Mouse (Mus musculus): Measurements from ENCODE around the gene H60b. TPM values are rescaled to one million over a fixed set of nuclear protein-coding genes. Genes with fewer than 3 reads are reported as not detected.
A peak's percentile ranks its signal among the peaks of the same experiment; 100 is the strongest.
"Not testable (repeated sequence)": the region's sequence is repeated elsewhere in the genome, so short reads cannot be mapped to it uniquely, and the experiment has no call there.

H60b gene
- total RNA-seq (2021): not detected

DNA sequence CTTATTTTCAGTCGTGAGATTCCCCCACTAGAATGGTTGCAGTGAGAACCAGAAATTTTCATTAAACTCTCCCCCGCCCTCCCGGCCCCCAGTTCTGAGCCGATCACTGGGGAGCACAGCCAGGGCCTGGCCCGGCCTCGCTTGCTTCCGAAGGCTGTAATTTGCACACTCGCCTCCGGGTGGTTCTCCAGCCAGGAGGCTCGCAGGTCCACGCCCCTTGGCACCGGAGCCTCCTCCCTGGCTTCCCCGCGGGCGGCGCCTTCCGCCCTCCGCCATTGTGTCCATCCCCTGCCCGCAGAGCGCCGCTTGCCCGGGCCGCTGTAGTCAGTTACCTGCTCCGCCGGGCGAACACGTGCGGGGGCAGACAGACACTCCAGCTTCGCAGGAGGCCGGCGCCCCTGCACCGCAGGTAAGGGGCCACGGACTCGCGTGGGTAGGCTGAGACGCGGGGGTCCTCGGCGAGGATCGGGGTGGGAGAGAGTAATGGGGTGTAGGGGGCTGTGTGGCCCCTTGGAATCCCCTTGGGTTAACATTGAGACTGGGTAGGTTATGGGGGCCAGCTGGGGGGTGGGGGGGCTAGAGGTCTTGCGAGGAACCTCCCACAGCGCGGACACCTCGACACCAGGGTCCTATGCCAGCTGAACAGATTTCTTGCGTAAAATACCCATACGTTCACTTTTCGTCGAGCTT lies at the start of gene H60b, which contains the start of gene Raet1e:
Gene H60b (plus strand): TSS at position 277 of the 690 bp plus-strand sequence.
Gene Raet1e (plus strand): TSS at position 260 of the 690 bp plus-strand sequence.
- DNase-seq: peak; percentile 60 to 72
- intact Hi-C loops (cut with DNase I): not testable (repeated sequence)

GRCm38 (mm10) chr10:22140665-22141280 lies 17.6 kb upstream of the H60b start:
- peak; percentile 87 to 88 for DNase-seq
- intact Hi-C loops (cut with DNase I): loop anchor here (2.0 to 10.0 kb wide), 5 partner anchors 22 to 1644 kb away; partner anchors contain the start of gene Rps12

- peak in 1 of 2 experiments; percentile 38 for DNase-seq
- intact Hi-C loops (cut with DNase I): loop anchor here (5.0 to 10.0 kb wide), 4 partner anchors 105 to 1643 kb away; partner anchors contain the start of gene Rps12
These were observed 16.2 kb upstream of the H60b start for GRCm38 (mm10) chr10:22142194-22142593.

DNA sequence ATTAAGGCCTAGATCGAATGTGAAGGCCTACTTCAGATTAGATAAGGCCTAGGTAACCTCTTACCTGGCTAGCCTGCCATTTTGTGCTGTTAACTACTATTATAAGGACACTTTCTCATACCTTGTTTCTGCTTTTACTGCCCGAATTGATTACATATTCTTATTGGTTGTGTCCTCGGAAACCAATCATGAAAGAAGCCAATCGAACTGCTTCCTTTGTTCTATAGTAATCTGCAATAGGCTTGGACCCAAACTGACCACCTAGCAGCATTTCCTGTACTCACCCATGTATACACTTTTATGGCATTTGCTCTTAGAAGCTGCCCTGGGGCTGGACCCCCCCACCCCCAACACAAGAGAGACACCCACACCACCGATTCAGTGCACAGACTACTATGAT lies 15.5 kb upstream of the H60b start:
- no peak for DNase-seq
- intact Hi-C loops (cut with DNase I): loop anchor here (5.0 to 10.0 kb wide), 4 partner anchors 106 to 1642 kb away; partner anchors contain the start of gene Rps12

DNA sequence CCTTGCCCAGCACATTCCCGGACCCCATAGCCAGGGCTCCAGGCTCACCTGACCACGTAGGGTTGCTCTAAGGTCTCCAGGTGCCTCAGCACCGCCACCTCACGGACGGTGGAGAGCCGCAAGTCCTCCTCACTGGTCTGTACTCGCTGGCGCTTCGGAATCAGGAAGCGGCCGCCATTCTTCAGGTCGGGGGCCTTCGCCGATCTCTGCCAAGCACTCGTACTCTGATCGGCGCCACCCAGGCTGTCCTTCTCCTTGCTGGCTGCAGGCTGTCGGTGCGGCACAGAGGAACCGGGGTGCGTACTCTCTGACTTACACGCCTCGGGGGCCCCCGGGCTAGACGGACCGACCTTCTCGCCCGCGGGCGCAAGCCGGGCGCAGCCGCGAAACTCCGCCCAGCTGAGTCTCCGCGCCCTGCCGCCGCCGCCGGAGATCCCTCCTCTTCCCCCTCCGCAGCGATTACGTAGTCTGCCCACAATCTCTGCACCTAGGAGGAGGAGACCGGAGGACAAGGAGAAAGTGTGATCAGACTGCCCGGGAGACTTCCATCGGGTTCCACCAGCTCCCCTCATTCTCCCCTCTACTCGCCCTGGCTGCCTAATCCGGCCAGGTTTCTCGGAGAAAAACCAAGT lies 9.8 kb upstream of the H60b start:
- peak; percentile 80 to 83 for DNase-seq
- intact Hi-C loops (cut with DNase I): loop anchor here (10.0 kb wide), 2 partner anchors 336 to 1636 kb away; partner anchors contain the start of gene Rps12

GRCm38 (mm10) chr10:22149073-22149690 lies 9.2 kb upstream of the H60b start, which contains the start of gene E030030I06Rik:
Gene E030030I06Rik (minus strand): TSS chr10:22149270.
- peak in 1 of 2 experiments; percentile 63 for DNase-seq
- intact Hi-C loops (cut with DNase I): loop anchor here (10.0 kb wide), 2 partner anchors 336 to 1636 kb away; partner anchors contain the start of gene Rps12

DNA sequence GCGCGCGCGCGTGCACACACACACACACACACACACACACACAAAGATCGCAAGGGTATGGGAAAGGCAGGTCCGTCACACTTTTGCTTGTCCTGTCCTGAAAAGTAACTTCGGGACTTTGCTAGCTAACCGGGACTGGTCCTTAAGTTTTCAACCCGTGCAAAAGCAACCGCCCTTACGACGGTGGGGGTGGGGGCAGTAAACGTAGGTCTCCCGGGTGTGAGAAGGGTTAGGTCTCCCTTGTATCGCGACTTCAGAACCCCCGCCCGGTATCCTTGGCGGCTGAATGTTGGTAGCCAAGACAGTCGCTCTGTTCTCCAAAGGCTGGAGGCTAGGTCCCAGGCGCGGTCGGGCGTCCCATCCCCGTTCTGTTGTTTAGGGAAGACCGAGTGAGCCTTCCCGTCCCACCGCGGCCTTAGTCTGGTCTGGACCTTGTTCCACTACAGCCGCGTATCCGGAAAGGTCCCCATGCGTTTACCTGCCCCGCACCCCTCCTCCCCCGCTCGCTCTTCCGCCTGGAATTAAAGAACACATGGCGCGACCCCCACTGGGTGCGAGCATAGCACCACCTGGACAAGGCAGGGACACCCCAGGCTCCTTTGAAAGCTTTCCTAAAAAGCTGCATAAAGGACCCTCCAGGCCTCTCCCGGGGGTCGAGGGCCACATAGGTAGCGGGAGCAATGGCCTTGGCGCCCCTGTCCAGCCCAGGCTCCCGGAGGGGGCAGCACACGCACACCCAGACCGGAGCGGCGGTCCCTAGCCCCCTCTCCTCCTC lies 8.5 kb upstream of the H60b start:
- intact Hi-C loops (cut with DNase I): loop anchor here (10.0 kb wide), 2 partner anchors 335 to 1635 kb away; partner anchors contain the start of gene Rps12
- peak in 1 of 2 experiments; percentile 45 for DNase-seq

DNA sequence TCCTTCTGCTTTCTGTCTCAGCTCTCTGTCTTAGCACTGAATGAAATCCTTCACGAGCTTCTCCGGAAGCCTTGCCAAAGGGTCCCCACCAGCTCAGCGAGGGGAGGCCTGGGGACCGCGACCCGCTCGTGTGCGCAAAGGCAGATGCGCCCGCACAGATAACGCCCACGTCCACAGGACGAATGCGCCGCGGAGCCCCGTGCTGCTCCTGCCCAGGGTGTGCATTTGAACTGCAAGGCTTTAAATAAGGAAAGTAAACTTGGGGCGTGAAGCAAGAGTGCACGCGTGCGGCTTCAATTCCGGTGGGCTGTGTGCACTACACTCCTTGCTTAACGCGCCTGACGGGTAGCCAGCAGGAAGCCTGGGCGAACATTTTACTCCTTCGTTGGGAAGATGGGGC lies 7.8 kb upstream of the H60b start:
- intact Hi-C loops (cut with DNase I): no loop called here
- peak; percentile 31 to 34 for DNase-seq

DNA sequence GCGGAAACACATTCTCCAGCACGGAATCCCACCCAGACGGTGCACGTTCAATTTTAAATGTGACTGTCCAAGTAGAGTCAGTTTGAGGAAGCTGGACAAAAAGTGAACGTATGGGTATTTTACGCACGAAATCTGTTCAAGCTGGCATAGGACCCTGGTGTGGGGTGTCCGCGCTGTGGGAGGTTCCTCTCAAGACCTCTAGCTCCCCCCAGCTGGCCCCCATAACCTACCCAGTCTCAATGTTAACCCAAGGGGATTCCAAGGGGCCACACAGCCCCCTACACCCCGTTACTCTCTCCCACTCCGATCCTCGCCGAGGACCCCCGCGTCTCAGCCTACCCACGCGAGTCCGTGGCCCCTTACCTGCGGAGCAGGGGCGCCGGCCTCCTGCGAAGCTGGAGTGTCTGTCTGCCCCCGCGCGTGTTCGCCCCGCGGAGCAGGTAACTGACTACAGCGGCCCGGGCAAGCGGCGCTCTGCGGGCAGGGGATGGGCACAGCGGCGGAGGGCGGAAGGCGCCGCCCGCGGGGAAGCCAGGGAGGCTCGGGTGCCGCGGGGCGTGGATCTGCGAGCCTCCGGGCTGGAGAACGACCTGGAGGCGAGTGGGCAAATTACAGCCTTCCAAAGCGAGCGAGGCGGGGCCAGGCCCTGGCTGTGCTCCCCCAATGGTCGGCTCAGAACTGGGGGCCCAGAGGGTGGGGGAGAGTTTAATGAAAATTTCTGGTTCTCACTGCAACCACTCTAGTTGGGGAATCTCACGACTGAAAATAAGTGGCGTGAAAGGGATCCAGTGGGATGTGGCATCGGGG lies 7.1 kb upstream of the H60b start:
- DNase-seq: peak; percentile 16 to 24
- intact Hi-C loops (cut with DNase I): not testable (repeated sequence)

- intact Hi-C loops (cut with DNase I): not testable (repeated sequence)
- peak; percentile 29 to 41 for DNase-seq
These were observed 6.3 kb upstream of the H60b start for GRCm38 (mm10) chr10:22151863-22152640.

GRCm38 (mm10) chr10:22153147-22153690 lies 5.2 kb upstream of the H60b start:
- intact Hi-C loops (cut with DNase I): not testable (repeated sequence)
- peak; percentile 30 to 32 for DNase-seq

- peak; percentile 37 to 42 for DNase-seq
- intact Hi-C loops (cut with DNase I): not testable (repeated sequence)
These were observed 4.3 kb upstream of the H60b start for GRCm38 (mm10) chr10:22154127-22154526.

GRCm38 (mm10) chr10:22154871-22155799 lies 3.3 kb upstream of the H60b start:
- intact Hi-C loops (cut with DNase I): no loop called here
- no peak for DNase-seq

DNA sequence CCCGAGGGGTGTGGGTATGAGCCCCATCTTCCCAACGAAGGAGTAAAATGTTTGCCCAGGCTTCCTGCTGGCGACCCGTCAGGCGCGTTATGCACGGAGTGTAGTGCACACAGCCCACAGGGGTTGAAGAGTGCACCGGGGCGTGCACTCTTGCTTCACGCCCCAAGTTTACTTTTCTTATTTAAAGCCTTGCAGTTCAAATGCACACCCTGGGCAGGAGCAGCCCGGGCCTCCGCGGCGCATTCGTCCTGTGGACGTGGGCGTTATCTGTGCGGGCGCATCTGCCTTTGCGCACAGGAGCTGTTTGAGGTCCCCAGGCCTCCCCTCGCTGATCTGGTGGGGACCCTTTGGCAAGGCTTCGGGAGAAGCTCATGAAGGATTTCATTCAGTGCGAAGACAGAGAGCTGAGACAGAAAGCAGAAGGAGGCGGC lies 760 bp downstream of the H60b start:
- peak in 1 of 2 experiments; percentile 14 for DNase-seq
- intact Hi-C loops (cut with DNase I): no loop called here

DNA sequence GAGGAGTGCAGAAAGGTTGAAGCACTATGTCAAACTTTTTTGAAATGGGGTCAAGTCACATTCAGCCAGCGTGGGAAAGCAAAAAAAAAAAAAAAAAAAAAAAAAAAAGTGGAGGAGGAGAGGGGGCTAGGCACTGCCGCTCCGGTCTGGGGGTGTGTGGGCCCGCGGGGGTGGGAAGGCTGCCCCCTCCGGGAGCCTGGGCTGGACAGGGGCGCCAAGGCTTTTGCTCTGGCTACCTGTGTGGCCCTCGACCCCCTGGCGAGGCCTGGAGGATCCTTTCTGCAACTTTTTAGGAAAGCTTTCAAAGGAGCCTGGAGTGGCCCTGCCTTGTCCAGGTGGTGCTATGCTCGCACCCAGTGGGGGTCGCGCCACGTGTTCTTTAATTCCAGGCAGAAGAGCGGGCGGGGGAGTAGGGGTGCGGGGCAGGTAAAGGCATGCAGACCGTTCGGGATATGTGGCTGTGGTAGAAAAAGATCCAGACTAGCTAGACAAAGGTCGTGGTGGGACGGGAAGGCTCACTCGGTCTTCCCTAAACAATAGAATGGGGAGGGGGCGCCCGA lies 1.3 kb downstream of the H60b start:
- intact Hi-C loops (cut with DNase I): no loop called here
- DNase-seq: no peak

DNA sequence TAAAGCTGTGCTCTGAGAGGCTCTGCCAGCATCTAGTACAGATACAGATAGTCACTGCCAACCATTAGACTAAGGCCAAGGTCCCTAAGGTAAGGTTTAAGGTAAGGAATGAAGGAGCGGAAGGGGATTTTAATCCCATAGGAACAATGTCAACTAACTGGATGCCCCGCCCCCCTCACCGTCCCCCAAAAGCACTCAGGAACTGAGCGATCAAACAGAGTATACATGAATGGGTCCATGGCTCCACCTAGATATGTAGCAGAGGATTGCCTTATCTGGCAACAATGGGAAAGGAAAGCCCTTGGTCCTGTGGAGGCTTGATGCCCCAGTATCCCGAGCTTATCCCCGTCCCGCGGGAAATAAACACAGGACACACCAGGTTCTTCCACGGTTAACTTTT lies 4.9 kb downstream of the H60b start:
- DNase-seq: not testable (repeated sequence)
- intact Hi-C loops (cut with DNase I): loop anchor here (1.0 to 2.0 kb wide), 2 partner anchors 22 to 127 kb away; no protein-coding TSS in a partner anchor
